Mouse (Mus musculus): Measurements from ENCODE around the gene A630001G21Rik. TPM values are rescaled to one million over a fixed set of nuclear protein-coding genes. Genes with fewer than 3 reads are reported as not detected.

Gene A630001G21Rik
- polyA plus RNA-seq (2015; fragmentation: Illumina TruSeq; extraction: RNeasy Lipid Tissue Mini Kit (QIAGEN cat#74804); ENCODE audit: insufficient read depth, low read depth, low replicate concordance): 1.4 TPM

GRCm38 (mm10) chr1:85778436-85778835 is at the start of gene A630001G21Rik:
Gene A630001G21Rik (minus strand): TSS chr1:85778643.

DNA sequence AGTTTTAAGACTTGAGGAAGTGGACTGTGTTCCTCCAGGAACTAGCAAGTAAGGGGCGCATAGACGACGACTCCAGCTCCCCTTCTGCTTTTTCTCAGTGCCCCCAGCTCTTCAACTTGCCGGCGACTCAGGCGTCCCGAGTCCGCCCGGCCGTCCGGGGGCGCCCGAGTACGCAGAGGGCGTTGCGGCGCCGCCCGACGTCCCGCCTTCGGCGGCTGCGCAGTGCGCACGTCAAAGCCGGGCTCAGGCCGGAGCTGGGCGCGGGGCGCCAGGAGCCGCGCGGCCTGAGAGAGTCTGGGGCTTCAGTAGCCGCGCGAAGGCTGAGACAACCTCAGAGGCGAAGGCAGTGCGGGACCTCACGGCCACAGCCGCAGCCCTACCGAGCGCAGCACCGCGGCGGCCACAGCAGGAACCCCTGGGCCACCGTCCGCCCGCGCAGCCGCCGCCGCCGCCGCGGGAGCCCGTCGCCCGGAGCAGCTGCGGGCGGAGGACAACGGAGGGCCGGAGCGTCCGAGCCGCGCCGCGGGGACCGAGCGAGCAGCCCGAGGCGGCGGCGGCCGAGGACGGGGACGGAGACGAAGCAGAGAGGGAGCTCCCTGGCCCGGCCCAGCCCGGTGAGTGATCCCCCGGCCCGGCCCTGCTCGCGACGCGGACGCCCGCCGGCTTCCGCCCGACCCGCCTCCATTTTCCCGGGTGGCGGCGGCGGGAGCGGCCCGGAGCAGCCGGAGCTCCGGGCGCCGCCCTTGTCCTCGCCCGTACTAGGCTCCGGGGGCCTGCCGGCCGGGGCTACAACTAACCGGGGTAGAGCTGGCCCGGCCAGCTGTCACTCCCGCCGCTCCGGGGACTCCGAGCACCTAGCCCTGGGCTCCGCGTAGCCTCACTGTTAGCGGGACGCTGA is 15.0 kb upstream of the A630001G21Rik start, which contains the start of gene Cab39:
Gene Cab39 (plus strand): TSS at position 234 of the 898 bp plus-strand sequence.

Other genes starting within 250 kb of the A630001G21Rik start
- not detected for gene G530012D18Rik, start 203.0 kb downstream of the A630001G21Rik start, polyA plus RNA-seq (2015; fragmentation: Illumina TruSeq; extraction: RNeasy Lipid Tissue Mini Kit (QIAGEN cat#74804); ENCODE audit: insufficient read depth, low read depth, low replicate concordance)
- gene Sp110, start 179.8 kb downstream of the A630001G21Rik start, polyA plus RNA-seq (2015; fragmentation: Illumina TruSeq; extraction: RNeasy Lipid Tissue Mini Kit (QIAGEN cat#74804); ENCODE audit: insufficient read depth, low read depth, low replicate concordance): 3.6 TPM
- gene Sp140, start 178.3 kb downstream of the A630001G21Rik start, polyA plus RNA-seq (2015; fragmentation: Illumina TruSeq; extraction: RNeasy Lipid Tissue Mini Kit (QIAGEN cat#74804); ENCODE audit: insufficient read depth, low read depth, low replicate concordance): 4.6 TPM
- 17.6 TPM for gene Sp100, start 128.7 kb downstream of the A630001G21Rik start, polyA plus RNA-seq (2015; fragmentation: Illumina TruSeq; extraction: RNeasy Lipid Tissue Mini Kit (QIAGEN cat#74804); ENCODE audit: insufficient read depth, low read depth, low replicate concordance)
- gene Cab39, start 14.8 kb upstream of the A630001G21Rik start, polyA plus RNA-seq (2015; fragmentation: Illumina TruSeq; extraction: RNeasy Lipid Tissue Mini Kit (QIAGEN cat#74804); ENCODE audit: insufficient read depth, low read depth, low replicate concordance): 14.9 TPM
- 28.4 TPM for gene Itm2c, start 115.6 kb upstream of the A630001G21Rik start, polyA plus RNA-seq (2015; fragmentation: Illumina TruSeq; extraction: RNeasy Lipid Tissue Mini Kit (QIAGEN cat#74804); ENCODE audit: insufficient read depth, low read depth, low replicate concordance)
- not detected for gene 4933407L21Rik, start 149.8 kb upstream of the A630001G21Rik start, polyA plus RNA-seq (2015; fragmentation: Illumina TruSeq; extraction: RNeasy Lipid Tissue Mini Kit (QIAGEN cat#74804); ENCODE audit: insufficient read depth, low read depth, low replicate concordance)
- gene Gpr55, start 182.4 kb upstream of the A630001G21Rik start, polyA plus RNA-seq (2015; fragmentation: Illumina TruSeq; extraction: RNeasy Lipid Tissue Mini Kit (QIAGEN cat#74804); ENCODE audit: insufficient read depth, low read depth, low replicate concordance): not detected
- not detected for gene Spata3, start 238.2 kb upstream of the A630001G21Rik start, polyA plus RNA-seq (2015; fragmentation: Illumina TruSeq; extraction: RNeasy Lipid Tissue Mini Kit (QIAGEN cat#74804); ENCODE audit: insufficient read depth, low read depth, low replicate concordance)